Mouse (Mus musculus) megakaryocyte-erythroid progenitor cell, adult 5 weeks (primary cell): ENCODE measurements around the gene Vmn1r224. TPM values are rescaled to one million over a fixed set of nuclear protein-coding genes. Genes with fewer than 3 reads are reported as not detected.

Source experiments
- polyA plus RNA-seq: library from polyadenylated mRNA; stranded (reverse); fragments of >175 nt; gene quantifications from 2 replicates; pipeline ENCODE4 v1.2.3, GENCODE M21; 2012

Gene Vmn1r224
- 0.02 TPM in 1 of 2 replicates, not detected in the other for polyA plus RNA-seq

GRCm38 (mm10) chr17:20413846-20414245 lies at the start of gene Vmn1r224:
Gene Vmn1r224 (plus strand): TSS chr17:20414146.

Other genes with a start within 250 kb of the Vmn1r224 start
- gene Fpr-rs6, start 231.0 kb upstream of the Vmn1r224 start, polyA plus RNA-seq: not detected in 2 replicates
- not detected in 2 replicates for gene Vmn2r105, start 179.1 kb upstream of the Vmn1r224 start, polyA plus RNA-seq
- 0.01 TPM in 1 of 2 replicates, not detected in the other for gene Vmn2r106, start 128.6 kb upstream of the Vmn1r224 start, polyA plus RNA-seq
- not detected in 2 replicates for gene Vmn2r107, start 68.9 kb upstream of the Vmn1r224 start, polyA plus RNA-seq
- not detected in 2 replicates for gene Vmn2r108, start 67.2 kb downstream of the Vmn1r224 start, polyA plus RNA-seq
- not detected in 2 replicates for gene Vmn1r225, start 84.0 kb downstream of the Vmn1r224 start, polyA plus RNA-seq
- gene Vmn2r109, start 150.6 kb downstream of the Vmn1r224 start, polyA plus RNA-seq: not detected in 2 replicates
- 0.01 TPM in 1 of 2 replicates, not detected in the other for gene Vmn2r110, start 182.3 kb downstream of the Vmn1r224 start, polyA plus RNA-seq
- gene Fpr-rs3, start 210.7 kb downstream of the Vmn1r224 start, polyA plus RNA-seq: not detected in 2 replicates